Mouse (Mus musculus) adipocyte (in vitro differentiated cells): ENCODE data around the gene Gcn1l1.
"Not testable (repeated sequence)": the region's sequence is repeated elsewhere in the genome, so short reads cannot be mapped to it uniquely, and the experiment has no call there.

Experiments
- DNase-seq: peaks from one replicate; pipeline ENCODE4 v3.0.0-alpha.2; 2016; ENCODE audit warnings: low spot score

Gcn1l1 gene

GRCm38 (mm10) chr5:115564737-115565393, at the start of gene Gcn1l1:
TSS of gene Gcn1l1 (plus strand) at chr5:115565254.
- peak; percentile 61 for DNase-seq

- no peak for DNase-seq
These were observed 48.8 kb upstream of the Gcn1l1 start for GRCm38 (mm10) chr5:115516081-115516907.

- no peak for DNase-seq
These were observed 48.1 kb upstream of the Gcn1l1 start for GRCm38 (mm10) chr5:115516908-115517307.

- DNase-seq = no peak
These were observed 47.6 kb upstream of the Gcn1l1 start for GRCm38 (mm10) chr5:115517501-115517900.

GRCm38 (mm10) chr5:115518214-115518613, 46.8 kb upstream of the Gcn1l1 start:
- not testable (repeated sequence) for DNase-seq

GRCm38 (mm10) chr5:115520325-115520869, 44.7 kb upstream of the Gcn1l1 start:
- DNase-seq = no peak

- DNase-seq = no peak
These were observed 43.2 kb upstream of the Gcn1l1 start for GRCm38 (mm10) chr5:115521553-115522461.

- DNase-seq = no peak
These were observed 42.5 kb upstream of the Gcn1l1 start for GRCm38 (mm10) chr5:115522531-115522930.

GRCm38 (mm10) chr5:115522981-115523499, 42.0 kb upstream of the Gcn1l1 start:
- no peak for DNase-seq

GRCm38 (mm10) chr5:115523971-115524370, 41.1 kb upstream of the Gcn1l1 start:
- DNase-seq = no peak

GRCm38 (mm10) chr5:115524471-115524870, 40.6 kb upstream of the Gcn1l1 start:
- no peak for DNase-seq

- no peak for DNase-seq
These were observed 39.6 kb upstream of the Gcn1l1 start for GRCm38 (mm10) chr5:115525416-115525815.

- no peak for DNase-seq
These were observed 39.1 kb upstream of the Gcn1l1 start for GRCm38 (mm10) chr5:115525943-115526342.

GRCm38 (mm10) chr5:115526456-115527202, 38.4 kb upstream of the Gcn1l1 start:
- no peak for DNase-seq

GRCm38 (mm10) chr5:115528128-115528527, 36.9 kb upstream of the Gcn1l1 start:
- no peak for DNase-seq

GRCm38 (mm10) chr5:115529364-115529741, 35.7 kb upstream of the Gcn1l1 start:
- DNase-seq = no peak

GRCm38 (mm10) chr5:115529742-115530446, 35.2 kb upstream of the Gcn1l1 start:
- DNase-seq = no peak

- DNase-seq = no peak
These were observed 34.6 kb upstream of the Gcn1l1 start for GRCm38 (mm10) chr5:115530447-115530809.

GRCm38 (mm10) chr5:115531671-115532270, 33.3 kb upstream of the Gcn1l1 start:
- DNase-seq = peak; percentile 90

- DNase-seq = no peak
These were observed 30.7 kb upstream of the Gcn1l1 start for GRCm38 (mm10) chr5:115534290-115534731.
